Mouse (Mus musculus): ENCODE data around the gene Stub1. TPM values are rescaled to one million over a fixed set of nuclear protein-coding genes. Genes with fewer than 3 reads are reported as not detected.
"Not testable (repeated sequence)": the region's sequence is repeated elsewhere in the genome, so short reads cannot be mapped to it uniquely, and the experiment has no call there.

The Stub1 gene
- polyA plus RNA-seq, 1 experiment from 2014 or later = 308 TPM

DNA sequence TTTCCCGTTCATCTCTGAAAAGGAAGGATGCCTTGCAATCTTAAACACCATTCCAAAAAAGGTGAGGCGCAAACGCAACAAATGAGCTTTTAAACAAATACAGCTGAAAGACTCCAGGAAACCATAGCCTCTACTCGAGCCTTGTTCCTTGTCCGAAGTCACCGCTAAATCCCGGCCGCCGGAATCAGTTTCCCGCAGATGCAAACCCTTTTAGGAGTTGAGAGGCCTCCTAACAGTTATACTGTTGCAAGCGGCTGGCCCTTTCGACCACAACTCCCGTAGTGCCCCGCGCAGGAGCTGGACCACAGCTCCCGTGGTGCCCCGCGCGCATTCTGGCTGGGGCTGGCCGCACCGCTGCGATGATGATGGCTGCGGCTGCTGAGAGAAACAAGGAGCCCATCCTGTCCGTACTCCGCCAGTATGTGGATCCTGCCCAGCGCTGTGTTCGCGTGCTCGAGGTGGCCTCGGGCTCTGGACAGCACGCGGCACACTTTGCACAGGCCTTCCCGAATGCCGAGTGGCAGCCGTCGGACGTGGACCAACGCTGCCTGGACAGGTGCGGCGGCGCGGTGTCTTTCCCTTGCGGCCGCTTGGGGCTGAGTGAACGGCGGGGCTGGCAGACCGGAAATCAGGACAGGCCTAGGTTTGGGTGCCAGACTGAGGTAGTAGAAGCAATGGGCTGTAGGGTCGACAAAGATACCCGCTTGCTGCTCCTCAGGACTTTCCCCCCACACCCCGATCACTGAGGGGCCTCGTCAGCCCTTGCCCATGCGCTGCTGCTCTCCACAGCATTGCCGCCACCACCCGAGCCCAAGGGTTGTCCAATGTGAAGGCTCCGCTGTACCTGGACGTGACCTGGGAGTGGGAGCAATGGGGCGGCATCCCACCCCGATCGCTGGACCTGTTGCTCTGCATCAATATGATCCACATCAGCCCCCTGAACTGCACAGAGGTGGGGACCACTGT lies 42.2 kb upstream of the Stub1 start:
- Histone ChIP-seq H3K27me3 (no peaks in the 10 kb centered on the region), H3K4me1 (peaks cover 32% of the 10 kb centered on the region), H3K4me2 (replicated peaks) (peak overlapping the region; percentile 97), H3K4me3 (peak overlapping the region; percentile 75), H3K36me3 (peaks cover 20% of the 10 kb centered on the region), H3K27ac (replicated peaks) (peak overlapping the region; percentile 94), H3K9ac (replicated peaks) (peak overlapping the region; percentile 85), H3K9me3 (no peaks in the 10 kb centered on the region)
- ATAC-seq (replicated peaks) = peak; percentile 93
- WGBS = under 1% methylated on average over 59 of the region's 59 CpGs

- Histone ChIP-seq H3K4me2 (replicated peaks) (peak within 1 kb of the TSS; percentile 97), H3K36me3 (peaks cover 20% of the 10 kb centered on the region), H3K27ac (replicated peaks) (peak within 1 kb of the TSS; percentile 94), H3K9ac (replicated peaks) (peak within 1 kb of the TSS; percentile 85), H3K9me3 (no peaks in the 10 kb centered on the region), H3K4me1 (peaks cover 27% of the 10 kb centered on the region), H3K4me3 (peak within 1 kb of the TSS; percentile 75), H3K27me3 (no peaks in the 10 kb centered on the region)
- ATAC-seq (replicated peaks) = peak; percentile 77
- WGBS = under 1% methylated on average over 25 of the region's 25 CpGs
Measured at GRCm38 (mm10) chr17:25874721-25875170, 41.5 kb upstream of the Stub1 start, which contains the start of gene Mettl26. Mettl26 (plus strand) TSS chr17:25875074.

- Histone ChIP-seq H3K4me3 (peak overlapping the region; percentile 75), H3K27me3 (no peaks in the 10 kb centered on the region), H3K27ac (replicated peaks) (peak overlapping the region; percentile 94), H3K9me3 (no peaks in the 10 kb centered on the region), H3K4me2 (replicated peaks) (peak overlapping the region; percentile 97), H3K36me3 (peaks cover 15% of the 10 kb centered on the region), H3K4me1 (peaks cover 27% of the 10 kb centered on the region), H3K9ac (replicated peaks) (peak overlapping the region; percentile 55)
- 7% methylated on average over 14 of the region's 14 CpGs for WGBS
- 0 out of 2 replicates have a peak, but pooled peaks have one; percentile 13 for ATAC-seq (replicated peaks)
Measured at GRCm38 (mm10) chr17:25874148-25874720, 41.0 kb upstream of the Stub1 start.

GRCm38 (mm10) chr17:25873405-25874147 lies 40.4 kb upstream of the Stub1 start:
- Histone ChIP-seq H3K9ac (replicated peaks) (peak overlapping the region; percentile 55), H3K4me2 (replicated peaks) (peak overlapping the region; percentile 97), H3K9me3 (no peaks in the 10 kb centered on the region), H3K27ac (replicated peaks) (peak overlapping the region; percentile 94), H3K4me3 (peak overlapping the region; percentile 75), H3K36me3 (peaks cover 10% of the 10 kb centered on the region), H3K4me1 (peaks cover 33% of the 10 kb centered on the region), H3K27me3 (no peaks in the 10 kb centered on the region)
- no peak for ATAC-seq (replicated peaks)
- WGBS = 84% methylated on average over 11 of the region's 11 CpGs

DNA sequence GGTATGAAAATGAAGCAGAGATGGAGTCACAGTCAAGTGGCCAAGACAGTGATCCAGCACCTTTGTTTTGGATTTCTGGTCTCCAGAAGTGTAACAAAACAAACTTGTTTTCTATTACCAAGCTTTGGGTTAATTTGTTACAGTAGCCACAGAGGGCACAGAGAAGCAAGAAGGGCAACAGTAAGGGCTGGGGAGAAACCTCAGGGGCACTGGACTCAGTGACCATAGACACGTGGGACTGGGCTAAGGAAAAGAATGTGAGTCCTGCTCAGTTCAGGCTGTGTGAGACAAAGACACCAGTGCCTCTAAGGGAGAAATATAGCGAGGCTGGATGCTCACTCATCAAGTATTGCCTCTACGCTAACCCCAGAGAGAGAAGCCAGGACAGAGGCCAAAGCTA lies 39.5 kb upstream of the Stub1 start:
- H3K9ac ChIP-seq (replicated peaks) = no peak overlapping the region
- H3K27ac ChIP-seq (replicated peaks) = no peak overlapping the region
- H3K4me1 ChIP-seq = peaks cover 37% of the 10 kb centered on the region
- 83% methylated on average over 3 of the region's 3 CpGs for WGBS
- H3K4me3 ChIP-seq = no peak overlapping the region
- no peak overlapping the region for H3K4me2 ChIP-seq (replicated peaks)
- ATAC-seq (replicated peaks) = no peak
- no peaks in the 10 kb centered on the region for H3K27me3 ChIP-seq
- peaks cover 1% of the 10 kb centered on the region; the same call in 1 of the 2 replicates for H3K36me3 ChIP-seq
- H3K9me3 ChIP-seq = no peaks in the 10 kb centered on the region

- H3K9ac ChIP-seq (replicated peaks); H3K4me2 ChIP-seq (replicated peaks); H3K4me3 ChIP-seq; H3K9me3 ChIP-seq; H3K27me3 ChIP-seq; ATAC-seq (replicated peaks); H3K27ac ChIP-seq (replicated peaks); H3K36me3 ChIP-seq: not testable (repeated sequence)
- H3K4me1 ChIP-seq = peaks cover 34% of the 10 kb centered on the region
Measured at GRCm38 (mm10) chr17:25871566-25871965, 38.4 kb upstream of the Stub1 start.

DNA sequence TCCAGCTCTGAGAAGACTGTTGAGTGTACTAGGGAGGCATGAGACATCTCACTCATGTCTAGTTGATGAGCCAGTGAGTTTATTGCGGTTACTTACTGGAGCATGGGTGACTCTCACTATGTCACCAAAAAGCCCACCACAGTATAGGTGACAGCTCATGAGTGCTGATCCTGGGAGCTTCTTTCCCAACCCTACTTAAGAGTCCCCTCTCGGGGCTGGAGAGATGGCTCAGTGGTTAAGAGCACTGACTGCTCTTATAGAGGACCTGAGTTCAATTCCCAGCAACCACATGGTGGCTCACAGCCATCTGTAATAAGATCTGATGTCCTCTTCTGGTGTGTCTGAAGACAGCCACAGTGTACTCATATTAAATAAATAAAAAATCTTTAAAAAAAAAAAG lies 36.8 kb upstream of the Stub1 start:
- Histone ChIP-seq H3K36me3 (no peaks in the 10 kb centered on the region), H3K4me2 (replicated peaks) (no peak overlapping the region), H3K4me3 (no peak overlapping the region), H3K27ac (replicated peaks) (no peak overlapping the region), H3K27me3 (no peaks in the 10 kb centered on the region), H3K9me3 (no peaks in the 10 kb centered on the region), H3K4me1 (peaks cover 25% of the 10 kb centered on the region), H3K9ac (replicated peaks) (no peak overlapping the region)
- ATAC-seq (replicated peaks) = no peak
- 93% methylated on average over 2 of the region's 2 CpGs for WGBS

DNA sequence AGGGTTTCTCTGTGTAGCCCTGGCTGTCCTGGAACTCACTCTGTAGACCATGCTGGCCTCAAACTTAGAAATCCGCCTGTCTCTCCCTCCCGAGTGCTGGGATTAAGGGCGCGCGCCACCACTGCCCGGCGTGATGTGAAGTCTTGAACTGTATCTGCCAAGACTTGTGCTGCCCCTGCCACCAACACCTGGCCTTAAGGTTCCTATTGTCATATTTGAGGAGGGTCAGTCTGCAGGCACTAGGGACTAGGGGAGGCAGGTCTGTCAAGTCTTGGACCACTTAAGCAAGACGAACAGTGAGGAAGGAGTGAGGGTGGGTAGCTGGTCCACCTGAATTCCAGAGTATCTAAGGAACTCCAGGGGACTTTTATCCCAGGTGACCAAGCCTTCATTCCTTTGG lies 36.3 kb upstream of the Stub1 start:
- 86% methylated on average over 8 of the region's 8 CpGs for WGBS
- H3K9me3 ChIP-seq = no peaks in the 10 kb centered on the region
- ATAC-seq (replicated peaks) = no peak
- no peak overlapping the region for H3K27ac ChIP-seq (replicated peaks)
- H3K4me2 ChIP-seq (replicated peaks) = no peak overlapping the region
- no peak overlapping the region for H3K4me3 ChIP-seq
- no peak overlapping the region for H3K9ac ChIP-seq (replicated peaks)
- peaks cover 23% of the 10 kb centered on the region for H3K4me1 ChIP-seq
- H3K27me3 ChIP-seq = no peaks in the 10 kb centered on the region
- no peaks in the 10 kb centered on the region for H3K36me3 ChIP-seq

DNA sequence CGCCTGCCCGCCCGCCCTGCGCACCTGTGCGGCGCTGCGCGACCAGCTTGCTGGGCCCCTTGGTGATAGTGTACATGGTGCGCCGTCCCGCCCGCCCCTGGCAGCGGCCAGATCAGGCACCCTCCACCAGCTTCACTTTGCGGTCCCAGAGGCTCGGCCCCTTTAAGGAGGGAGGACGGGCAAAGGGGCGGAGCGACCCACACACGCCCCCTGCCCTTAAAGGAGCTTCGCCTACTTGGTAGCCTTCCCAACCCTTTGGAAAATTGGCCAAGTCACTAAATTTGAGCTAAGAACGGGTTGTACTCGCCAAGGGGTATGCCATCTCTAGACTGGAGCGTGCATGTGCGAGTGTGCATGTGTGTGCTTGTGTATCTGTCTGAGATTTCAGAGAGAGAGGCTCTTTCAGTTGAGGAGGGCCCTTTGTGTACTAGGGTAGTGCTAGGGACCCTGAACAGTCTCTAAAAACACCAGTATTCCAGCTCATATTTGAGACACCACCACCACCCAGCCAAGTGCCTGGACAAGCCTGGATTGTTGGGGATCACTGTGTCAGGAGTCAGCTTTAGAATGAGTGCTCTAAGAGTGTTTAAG lies 35.5 kb upstream of the Stub1 start, which contains the start of gene Mcrip2:
TSS of gene Mcrip2 (minus strand) at position 164 of the 591 bp plus-strand sequence.
- H3K4me3 ChIP-seq = peak within 1 kb of the TSS; percentile 67
- peak within 1 kb of the TSS; percentile 100 for H3K4me2 ChIP-seq (replicated peaks)
- no peaks in the 10 kb centered on the region for H3K36me3 ChIP-seq
- H3K27ac ChIP-seq (replicated peaks) = peak within 1 kb of the TSS; percentile 81
- peak; percentile 89 for ATAC-seq (replicated peaks)
- H3K4me1 ChIP-seq = peaks cover 15% of the 10 kb centered on the region
- H3K27me3 ChIP-seq = no peaks in the 10 kb centered on the region
- H3K9me3 ChIP-seq = no peaks in the 10 kb centered on the region
- H3K9ac ChIP-seq (replicated peaks) = peak within 1 kb of the TSS; percentile 75
- 0% methylated on average over 24 of the region's 24 CpGs for WGBS

- Histone ChIP-seq H3K27me3 (no peaks in the 10 kb centered on the region), H3K27ac (replicated peaks) (0 out of 2 replicates have a peak overlapping the region, but pooled peaks have one; percentile 23), H3K4me1 (peaks cover 15% of the 10 kb centered on the region), H3K9ac (replicated peaks) (peak overlapping the region; percentile 75), H3K4me2 (replicated peaks) (peak overlapping the region; percentile 100), H3K4me3 (peak overlapping the region; percentile 67), H3K9me3 (no peaks in the 10 kb centered on the region), H3K36me3 (no peaks in the 10 kb centered on the region)
- no peak; the same call in none of the 2 replicates for ATAC-seq (replicated peaks)
- WGBS = under 1% methylated on average over 40 of the region's 42 CpGs
Measured at GRCm38 (mm10) chr17:25867836-25868600, 34.8 kb upstream of the Stub1 start.

DNA sequence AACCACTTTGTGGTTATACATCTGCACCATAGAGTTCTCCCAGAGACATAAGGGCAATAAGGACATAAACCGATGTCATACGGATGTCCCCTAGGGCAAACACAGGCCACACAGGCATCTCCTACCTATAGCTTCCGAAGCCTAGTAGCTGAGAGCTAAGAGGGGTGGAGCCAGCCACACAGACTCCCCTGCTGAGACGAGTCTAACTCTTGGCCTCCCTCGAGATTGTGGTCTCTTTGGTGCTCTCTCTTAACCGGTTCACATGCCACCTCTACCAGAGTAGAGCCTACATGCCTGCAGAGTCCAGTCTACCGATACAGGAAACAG lies 34.3 kb upstream of the Stub1 start:
- H3K9me3 ChIP-seq = no peaks in the 10 kb centered on the region
- H3K4me3 ChIP-seq = peak overlapping the region; percentile 67
- H3K27me3 ChIP-seq = no peaks in the 10 kb centered on the region
- 8% methylated on average over 7 of the region's 7 CpGs for WGBS
- peak overlapping the region; percentile 100 for H3K4me2 ChIP-seq (replicated peaks)
- peaks cover 15% of the 10 kb centered on the region for H3K4me1 ChIP-seq
- no peak overlapping the region for H3K27ac ChIP-seq (replicated peaks)
- H3K9ac ChIP-seq (replicated peaks) = peak overlapping the region; percentile 75
- no peak for ATAC-seq (replicated peaks)
- H3K36me3 ChIP-seq = no peaks in the 10 kb centered on the region

All from forebrain, embryonic 15.5 days (tissue).